Comparison of ENCODE assay signal across 21 mouse cellular contexts in the genomic region with DNA sequence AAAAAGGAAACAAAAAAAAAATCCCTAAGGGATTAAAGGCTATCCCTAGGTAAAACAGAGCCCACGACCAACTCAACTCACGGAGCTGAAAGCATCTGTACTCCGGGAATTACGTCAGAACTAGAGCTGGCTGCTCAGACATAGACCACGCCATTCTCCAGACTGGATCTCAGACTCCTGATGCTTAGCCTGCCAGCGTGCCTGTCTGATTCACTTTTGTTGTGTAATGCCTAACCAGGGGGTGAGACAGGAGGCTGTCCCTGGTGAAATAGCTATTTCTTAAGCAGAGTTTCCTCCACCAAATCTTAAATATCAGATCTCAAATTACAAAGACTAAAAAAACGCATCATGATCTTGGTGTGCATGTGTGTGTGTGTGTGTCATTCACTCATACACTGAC. TPM values are rescaled to one million over a fixed set of nuclear protein-coding genes. Genes with fewer than 3 reads are reported as not detected.
DNase-seq lines count a peak whose midpoint lies in the region; ATAC-seq and TF ChIP-seq lines count a peak whose summit lies in the region.
"Had no signal": no experiment of that assay in that cellular context is flagged by ENCODE, and none has a peak within 500 bp of the region (broad histone marks: within the 10 kb centered on the region; RNA-seq: fewer than 3 reads in every experiment).

No protein-coding gene starts in this region.

- no peak for TF ChIP-seq EP300 in stomach, postnatal 0 days (optimal IDR thresholded peaks at IDR 0.05)

- no peak for TF ChIP-seq CTCF in stomach, postnatal 0 days (IDR thresholded peaks at IDR 0.05; ENCODE audit: low read depth)

- DNase-seq in frontal cortex, postnatal 14 days (ENCODE audit: low spot score in 2 of 2) = no peak
- DNase-seq in stomach, postnatal 0 days (ENCODE audit: low spot score) = no peak
- no peak for DNase-seq in cerebellum, adult 9-11 months
- DNase-seq: cerebellum, adult 2 months; gastrocnemius, postnatal 25 days; heart, adult 2 months; kidney, adult 9 months; layer of hippocampus, postnatal 36 days; right cerebral cortex, postnatal 14 days had no signal

- H3K4me1 ChIP-seq in stomach, embryonic 14.5 days (ENCODE audit: control insufficient read depth, insufficient read depth, low read length) = peaks cover 21% of the 10 kb centered on the region
- H3K4me1 ChIP-seq in stomach, postnatal 0 days (replicated peaks; ENCODE audit: control insufficient read depth, insufficient read depth) = peaks cover 3% of the 10 kb centered on the region; the same call in 1 of the 2 replicates
- no peaks in the 10 kb centered on the region for H3K4me1 ChIP-seq in hindbrain, embryonic 16.5 days (ENCODE audit: control insufficient read depth, insufficient read depth, low read depth, low read length)
- H3K4me1 ChIP-seq: midbrain, embryonic 15.5 days had no signal

- H3K4me3 ChIP-seq in stomach, embryonic 14.5 days (ENCODE audit: low read depth, low read length) = no peak overlapping the region
- no peak overlapping the region for H3K4me3 ChIP-seq in stomach, postnatal 0 days (ENCODE audit: low read depth, low read length)
- no peak overlapping the region for H3K4me3 ChIP-seq in hindbrain, embryonic 16.5 days (ENCODE audit: low read length)
- H3K4me3 ChIP-seq: forebrain, embryonic 12.5 days; heart, adult 2 months; layer of hippocampus, adult 2 months; limb, embryonic 13.5 days; liver, embryonic 12.5 days; midbrain, embryonic 15.5 days; neural tube, embryonic 12.5 days; stomach, embryonic 15.5 days had no signal

- no peaks in the 10 kb centered on the region for H3K27me3 ChIP-seq in stomach, embryonic 14.5 days (ENCODE audit: control insufficient read depth, insufficient read depth, low read length)
- H3K27me3 ChIP-seq in stomach, postnatal 0 days (ENCODE audit: control insufficient read depth, insufficient read depth, low read length) = no peaks in the 10 kb centered on the region
- H3K27me3 ChIP-seq in hindbrain, embryonic 16.5 days (replicated peaks; ENCODE audit: control insufficient read depth, insufficient read depth, low read length) = no peaks in the 10 kb centered on the region
- H3K27me3 ChIP-seq: forebrain, embryonic 12.5 days; limb, embryonic 13.5 days; liver, embryonic 12.5 days; midbrain, embryonic 15.5 days; neural tube, embryonic 12.5 days; stomach, embryonic 15.5 days had no signal

- 83% methylated on average over 7 of the region's 7 CpGs for WGBS in stomach, embryonic 14.5 days
- 77% methylated on average over 7 of the region's 7 CpGs for WGBS in stomach, postnatal 0 days
- WGBS in hindbrain, embryonic 16.5 days = 89% methylated on average over 7 of the region's 7 CpGs

- H3K36me3 ChIP-seq in stomach, embryonic 14.5 days (ENCODE audit: control insufficient read depth, insufficient read depth, low read length) = no peaks in the 10 kb centered on the region
- no peaks in the 10 kb centered on the region for H3K36me3 ChIP-seq in stomach, postnatal 0 days (ENCODE audit: control insufficient read depth, insufficient read depth, low read length)
- H3K36me3 ChIP-seq in hindbrain, embryonic 16.5 days (ENCODE audit: control insufficient read depth, insufficient read depth, low read length) = no peaks in the 10 kb centered on the region
- H3K36me3 ChIP-seq: forebrain, embryonic 12.5 days; limb, embryonic 13.5 days; midbrain, embryonic 15.5 days; neural tube, embryonic 12.5 days; stomach, embryonic 15.5 days had no signal

- no peaks in the 10 kb centered on the region for H3K9me3 ChIP-seq in stomach, embryonic 14.5 days (ENCODE audit: control insufficient read depth, low read depth, low read length)
- no peaks in the 10 kb centered on the region for H3K9me3 ChIP-seq in stomach, postnatal 0 days (ENCODE audit: control insufficient read depth, low read length)
- no peaks in the 10 kb centered on the region for H3K9me3 ChIP-seq in hindbrain, embryonic 16.5 days (ENCODE audit: control insufficient read depth, low read length)
- H3K9me3 ChIP-seq: forebrain, embryonic 12.5 days; limb, embryonic 13.5 days; liver, embryonic 12.5 days; midbrain, embryonic 15.5 days; neural tube, embryonic 12.5 days; stomach, embryonic 15.5 days had no signal

- no peak overlapping the region for H3K9ac ChIP-seq in stomach, embryonic 14.5 days (replicated peaks; ENCODE audit: low read depth, low read length)
- no peak overlapping the region for H3K9ac ChIP-seq in stomach, postnatal 0 days (ENCODE audit: low read length)
- no peak overlapping the region for H3K9ac ChIP-seq in hindbrain, embryonic 16.5 days (ENCODE audit: low read depth, low read length)
- H3K9ac ChIP-seq: forebrain, embryonic 12.5 days; hindbrain, embryonic 14.5 days; limb, embryonic 13.5 days; liver, embryonic 12.5 days; midbrain, embryonic 15.5 days; neural tube, embryonic 12.5 days; stomach, embryonic 15.5 days had no signal

- H3K4me2 ChIP-seq in stomach, embryonic 14.5 days (replicated peaks; ENCODE audit: low read depth, low read length) = no peak overlapping the region
- no peak overlapping the region for H3K4me2 ChIP-seq in stomach, postnatal 0 days (replicated peaks; ENCODE audit: low read depth)
- H3K4me2 ChIP-seq in hindbrain, embryonic 16.5 days (ENCODE audit: low read length) = no peak overlapping the region
- H3K4me2 ChIP-seq: forebrain, embryonic 12.5 days; hindbrain, embryonic 14.5 days; limb, embryonic 13.5 days; liver, embryonic 12.5 days; midbrain, embryonic 15.5 days; neural tube, embryonic 12.5 days; stomach, embryonic 15.5 days had no signal

- peak; percentile 75 for ATAC-seq in frontal cortex, adult (ENCODE audit: low TSS enrichment)
- ATAC-seq in stomach, embryonic 14.5 days (ENCODE audit: insufficient number of reproducible peaks, insufficient read depth, low FRiP score, low read depth) = no peak
- ATAC-seq in stomach, postnatal 0 days (ENCODE audit: low FRiP score, low TSS enrichment) = no peak
- peak; percentile 37; the same call in 1 of the 2 replicates for ATAC-seq in megakaryocyte, adult 5-6 weeks (ENCODE audit: poor library complexity, severe bottlenecking)
- no peak for ATAC-seq in hindbrain, embryonic 16.5 days
- ATAC-seq: liver, embryonic 12.5 days; midbrain, embryonic 15.5 days had no signal

- 0 out of 2 replicates have a peak overlapping the region, but pooled peaks have one; percentile 11 for H3K27ac ChIP-seq in stomach, embryonic 14.5 days (ENCODE audit: low read length)
- no peak overlapping the region for H3K27ac ChIP-seq in stomach, postnatal 0 days (replicated peaks)
- H3K27ac ChIP-seq in hindbrain, embryonic 16.5 days (ENCODE audit: low read depth, low read length) = no peak overlapping the region
- H3K27ac ChIP-seq: forebrain, embryonic 12.5 days; hindbrain, embryonic 14.5 days; layer of hippocampus, adult 2 months; limb, embryonic 13.5 days; liver, embryonic 12.5 days; midbrain, embryonic 15.5 days; neural tube, embryonic 12.5 days had no signal

RNA-seq across cellular contexts. Expression of gene Rbm44, which starts 56.9 kb away (rescaled TPM):
- polyA plus RNA-seq in stomach, embryonic 14.5 days (2014; fragmentation: Nextera tagmentation; extraction: Ambion mirVana) = 0.38 and 0.46 TPM in 2 replicates
- 0.15 and 0.24 TPM in 2 replicates for polyA plus RNA-seq in stomach, postnatal 0 days (2015; fragmentation: Nextera tagmentation; extraction: Ambion mirVana)
- 4.9 and 8.7 TPM in 2 replicates for total RNA-seq in megakaryocyte, adult 5-6 weeks (2015)
- 4.0 and 10.6 TPM in 2 replicates for total RNA-seq in megakaryocyte, adult 5-6 weeks (2017)
- 0.28 and 0.60 TPM in 2 replicates for polyA plus RNA-seq in hindbrain, embryonic 16.5 days (2015; fragmentation: Nextera tagmentation; extraction: Ambion mirVana)
- total RNA-seq: gastrocnemius, postnatal 25 days; heart, adult 2 months; layer of hippocampus, adult 2 months; layer of hippocampus, postnatal 36 days had no signal
- polyA plus RNA-seq: heart, adult 2 months had no signal

Comparison
In these comparisons a context has a peak if more than half of its experiments do, and no peak if none do; other contexts are left out.
1. ATAC-seq: peak in frontal cortex, adult (single experiment) and megakaryocyte, adult 5-6 weeks (single experiment); none in stomach, embryonic 14.5 days (single experiment), stomach, postnatal 0 days (single experiment) and hindbrain, embryonic 16.5 days (single experiment).